Mouse (Mus musculus) limb, embryonic 14.5 days (tissue): Measurements from ENCODE around the gene Olfr1048. TPM values are rescaled to one million over a fixed set of nuclear protein-coding genes. Genes with fewer than 3 reads are reported as not detected.
"Not testable (repeated sequence)": the region's sequence is repeated elsewhere in the genome, so short reads cannot be mapped to it uniquely, and the experiment has no call there.

ENCODE experiments used
- ATAC-seq: fragments of 200-750 bp; cut with Nextera tagmentation; 2 replicates; pipeline ENCODE4 v1.8.0; 2017; ENCODE audit warnings: low read depth, moderate number of reproducible peaks, moderate TSS enrichment; ENCODE audit not compliant: low FRiP score
- DNase-seq: peaks from one replicate; pipeline ENCODE4 v3.0.0-alpha.2; 2015; ENCODE audit warnings: low spot score
- H3K27ac ChIP-seq: fragments of 300-500 bp; sonication (generic); replicated peaks from 2 replicates; pipeline ENCODE4 v1.5.1; 2014; ENCODE audit warnings: low read depth, mild to moderate bottlenecking, low read length, moderate library complexity, mixed read lengths
- H3K27me3 ChIP-seq: fragments of 300-500 bp; sonication (generic); 2 replicates; pipeline ENCODE4 v1.6.1; 2014; ENCODE audit warnings: low read length, mixed read lengths; ENCODE audit not compliant: control insufficient read depth, insufficient read depth
- H3K36me3 ChIP-seq: fragments of 300-500 bp; sonication (generic); 2 replicates; pipeline ENCODE4 v1.6.1; 2014; ENCODE audit warnings: mild to moderate bottlenecking, low read length, moderate library complexity, mixed read lengths; ENCODE audit not compliant: control insufficient read depth, insufficient read depth
- H3K4me1 ChIP-seq: fragments of 300-500 bp; sonication (generic); 2 replicates; pipeline ENCODE4 v1.6.1; 2014; ENCODE audit warnings: antibody characterized with exemption, low read length, mixed read lengths; ENCODE audit not compliant: control insufficient read depth, insufficient read depth
- H3K4me2 ChIP-seq: fragments of 300-500 bp; sonication (generic); replicated peaks from 2 replicates; pipeline ENCODE4 v1.6.1; 2014; ENCODE audit warnings: low read depth, mild to moderate bottlenecking, low read length, moderate library complexity; ENCODE audit not compliant: severe bottlenecking
- H3K4me3 ChIP-seq: fragments of 300-500 bp; sonication (generic); replicated peaks from 2 replicates; pipeline ENCODE4 v1.5.1; 2014; ENCODE audit warnings: low read length
- H3K9ac ChIP-seq: fragments of 300-500 bp; sonication (generic); 2 replicates; pipeline ENCODE4 v1.6.1; 2014; ENCODE audit warnings: mild to moderate bottlenecking, low read depth, low read length, moderate library complexity; ENCODE audit not compliant: severe bottlenecking
- H3K9me3 ChIP-seq: fragments of 300-500 bp; sonication (generic); 2 replicates; pipeline ENCODE4 v1.6.1; 2016; ENCODE audit warnings: low read length; ENCODE audit not compliant: control insufficient read depth
- POLR2A ChIP-seq: fragments of 200-500 bp; IDR thresholded peaks from 2 replicates; pipeline ENCODE4 v1.8.0; 2012; ENCODE audit warnings: inconsistent platforms, mild to moderate bottlenecking, moderate library complexity, borderline replicate concordance; ENCODE audit not compliant: insufficient read depth, insufficient read length; ENCODE audit errors: extremely low read depth
- WGBS: fragments of 180-500 bp; shearing (Covaris S2); extraction: QIAGEN DNeasy Blood & Tissue Kit; methylation state at CpG from one replicate; pipeline ENCODE4 v1.1.7; 2014; 5-methylcytosine and 5-hydroxymethylcytosine counted together
- polyA plus RNA-seq, 2 experiments: library from polyadenylated mRNA; depleted of rRNA in 1 of 2; stranded (reverse) in 1 of 2; unstranded in 1 of 2; fragments of >200 nt; fragmentation: Nextera tagmentation in 1 of 2; extraction: Ambion mirVana in 1 of 2; gene quantifications; 2 replicates each; pipeline versions ENCODE4 v1.2.1 to v1.2.3; 2012 to 2014

Gene Olfr1048
- not detected in 2 replicates for polyA plus RNA-seq (2012; rRNA removed)
- not detected in 2 replicates for polyA plus RNA-seq (2014; fragmentation: Nextera tagmentation; extraction: Ambion mirVana)

DNA sequence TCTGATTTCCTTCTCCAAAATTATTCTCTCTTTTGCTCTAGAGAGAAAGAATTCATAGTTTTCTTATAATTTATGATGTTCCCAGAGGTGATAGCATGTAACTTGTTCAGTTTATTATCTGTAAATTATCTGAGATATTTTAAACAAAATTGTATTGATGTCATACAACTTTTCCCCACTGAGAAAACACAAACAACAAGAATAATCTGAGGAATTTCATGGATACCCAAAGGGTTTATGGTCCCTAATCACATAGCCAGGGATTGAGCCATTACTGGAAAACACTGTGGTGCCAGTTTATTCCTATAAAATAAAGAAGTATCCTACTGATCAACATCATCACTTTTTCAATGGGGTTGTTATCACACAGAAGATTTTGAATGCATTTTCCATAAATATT is at the start of gene Olfr1048:
Gene Olfr1048 (minus strand): TSS at position 101 of the 400 bp plus-strand sequence.
- H3K36me3 ChIP-seq, result no peaks in the 10 kb centered on the region
- ATAC-seq, result no peak
- TF ChIP-seq POLR2A, result no peak
- DNase-seq, result no peak
- no peaks in the 10 kb centered on the region for H3K27me3 ChIP-seq
- no peaks in the 10 kb centered on the region for H3K4me1 ChIP-seq
- no peak within 1 kb of the TSS for H3K4me3 ChIP-seq
- no peaks in the 10 kb centered on the region for H3K9me3 ChIP-seq
- no peak within 1 kb of the TSS for H3K4me2 ChIP-seq
- no peak within 1 kb of the TSS for H3K9ac ChIP-seq
- H3K27ac ChIP-seq, result no peak within 1 kb of the TSS

DNA sequence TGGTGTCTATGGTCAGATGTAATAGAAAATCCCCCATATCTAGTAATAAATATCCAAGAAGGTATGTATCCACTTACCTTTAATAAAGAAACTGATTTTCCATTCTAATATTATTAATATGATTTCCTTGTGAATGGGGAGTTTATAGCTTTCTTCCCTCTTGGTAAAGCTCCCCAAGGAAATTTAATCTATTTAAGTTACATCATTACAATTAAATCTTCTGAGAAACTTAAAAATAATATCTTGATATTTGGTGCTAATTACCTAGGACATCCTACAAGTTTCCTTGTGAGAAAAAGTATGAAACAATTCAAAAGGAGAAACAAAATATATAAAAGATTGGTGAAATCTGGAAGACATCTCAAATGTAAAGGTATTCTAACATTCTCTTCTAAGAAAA is 38.9 kb upstream of the Olfr1048 start, which contains the start of gene Olfr1051:
Gene Olfr1051 (minus strand): TSS at position 101 of the 400 bp plus-strand sequence.
- H3K9me3 ChIP-seq, DNase-seq, H3K4me2 ChIP-seq, H3K4me3 ChIP-seq, ATAC-seq, H3K4me1 ChIP-seq, H3K27me3 ChIP-seq, H3K9ac ChIP-seq, H3K36me3 ChIP-seq, H3K27ac ChIP-seq: not testable (repeated sequence)

DNA sequence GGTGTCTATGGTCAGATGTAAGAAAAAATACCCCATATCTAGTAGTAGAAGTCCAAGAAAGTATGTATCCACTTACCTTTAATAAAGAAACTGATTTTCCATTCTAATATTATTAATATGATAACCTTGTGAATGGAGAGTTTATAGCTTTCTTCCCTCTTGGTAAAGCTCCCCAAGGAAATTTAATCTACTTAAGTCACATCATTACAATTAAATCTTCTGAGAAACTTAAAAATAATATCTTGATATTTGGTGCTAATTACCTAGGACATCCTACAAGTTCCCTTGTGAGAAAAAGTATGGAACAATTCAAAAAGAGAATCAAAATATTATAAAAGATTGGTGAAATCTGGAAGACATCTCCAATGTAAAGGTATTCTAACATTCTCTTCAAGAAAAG is 18.1 kb upstream of the Olfr1048 start, which contains the start of gene Olfr1049:
Gene Olfr1049 (minus strand): TSS at position 101 of the 400 bp plus-strand sequence.
- not testable (repeated sequence) for H3K4me1 ChIP-seq, DNase-seq, ATAC-seq, H3K36me3 ChIP-seq, H3K9me3 ChIP-seq, H3K27me3 ChIP-seq, H3K4me2 ChIP-seq, H3K9ac ChIP-seq, H3K27ac ChIP-seq, H3K4me3 ChIP-seq

DNA sequence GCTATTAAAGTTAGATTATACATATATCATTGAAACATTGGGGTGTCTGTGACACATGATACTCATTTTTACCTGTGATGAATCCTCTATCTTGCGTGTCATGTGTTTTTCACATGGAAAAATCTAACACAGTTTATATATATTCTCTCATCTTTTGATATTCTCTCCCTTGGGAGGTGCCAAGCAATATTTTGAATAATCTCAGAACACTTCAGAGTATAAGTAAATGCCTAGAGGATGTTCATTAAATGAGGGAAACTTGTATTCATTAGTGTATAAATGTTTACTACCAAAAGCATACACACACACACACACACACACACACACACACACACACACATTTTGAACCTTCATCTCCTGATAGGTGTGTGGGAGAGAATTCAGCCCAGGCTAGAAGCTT is 8.8 kb downstream of the Olfr1048 start, which contains the start of gene Olfr1047:
Gene Olfr1047 (minus strand): TSS at position 101 of the 400 bp plus-strand sequence.
- no peak within 1 kb of the TSS for H3K27ac ChIP-seq
- 89% methylated on average over 1 of the region's 1 CpGs for WGBS
- H3K4me1 ChIP-seq, result no peaks in the 10 kb centered on the region
- no peak for DNase-seq
- TF ChIP-seq POLR2A, result no peak
- no peaks in the 10 kb centered on the region for H3K27me3 ChIP-seq
- no peak within 1 kb of the TSS for H3K9ac ChIP-seq
- H3K9me3 ChIP-seq, result no peaks in the 10 kb centered on the region
- no peak within 1 kb of the TSS for H3K4me3 ChIP-seq
- no peak for ATAC-seq
- H3K4me2 ChIP-seq, result no peak within 1 kb of the TSS
- H3K36me3 ChIP-seq, result no peaks in the 10 kb centered on the region

DNA sequence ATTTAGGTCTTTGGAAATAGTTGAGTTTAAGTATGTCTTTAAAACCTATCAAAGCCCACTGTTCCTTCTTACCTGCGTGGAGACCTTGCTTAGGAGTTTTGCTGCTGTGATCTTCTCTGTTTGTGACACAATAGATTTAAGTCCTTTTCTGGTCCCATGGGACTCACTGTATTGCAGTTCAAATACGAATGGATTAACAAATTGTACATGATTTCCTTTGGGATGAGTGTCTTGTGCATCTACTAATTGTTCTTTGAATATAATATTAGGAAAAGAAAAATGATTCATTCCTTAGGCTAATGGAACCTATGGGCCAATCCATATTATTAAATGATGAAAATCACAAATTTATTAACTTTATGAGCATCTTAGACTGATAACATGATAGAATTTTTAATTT is 20.9 kb downstream of the Olfr1048 start, which contains the start of gene Olfr1046:
Gene Olfr1046 (minus strand): TSS at position 101 of the 400 bp plus-strand sequence.
- H3K27ac ChIP-seq, result no peak within 1 kb of the TSS
- DNase-seq, result no peak
- no peak within 1 kb of the TSS for H3K4me3 ChIP-seq
- no peaks in the 10 kb centered on the region for H3K27me3 ChIP-seq
- no peaks in the 10 kb centered on the region for H3K36me3 ChIP-seq
- ATAC-seq, result no peak
- no peak for TF ChIP-seq POLR2A
- H3K9ac ChIP-seq, result no peak within 1 kb of the TSS
- 70% methylated on average over 2 of the region's 2 CpGs for WGBS
- H3K4me2 ChIP-seq, result no peak within 1 kb of the TSS
- no peaks in the 10 kb centered on the region for H3K4me1 ChIP-seq
- H3K9me3 ChIP-seq, result no peaks in the 10 kb centered on the region

DNA sequence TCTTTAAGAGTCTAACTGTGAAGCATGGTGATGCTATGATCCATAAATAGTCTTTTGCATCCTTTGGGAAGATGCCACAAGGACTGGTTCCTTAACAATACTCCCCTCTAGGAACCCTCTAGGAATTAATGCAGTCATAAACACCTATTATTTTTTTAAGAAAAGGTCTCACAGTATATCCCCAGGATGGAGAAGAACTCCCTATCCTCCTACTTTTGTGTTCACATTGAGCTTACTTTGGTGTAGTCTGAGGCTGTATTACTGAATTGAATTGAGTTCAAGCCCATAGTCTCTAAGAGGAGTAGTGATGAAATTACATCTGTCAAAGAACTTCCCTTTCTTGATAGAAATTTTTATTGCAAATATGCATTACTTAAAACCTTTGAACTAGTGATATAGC is 37.2 kb downstream of the Olfr1048 start, which contains the start of gene Olfr1045:
Gene Olfr1045 (minus strand): TSS at position 101 of the 400 bp plus-strand sequence.
- Histone ChIP-seq H3K36me3 (no peaks in the 10 kb centered on the region), H3K9ac (no peak within 1 kb of the TSS), H3K9me3 (no peaks in the 10 kb centered on the region), H3K27me3 (no peaks in the 10 kb centered on the region), H3K27ac (no peak within 1 kb of the TSS), H3K4me1 (no peaks in the 10 kb centered on the region), H3K4me3 (no peak within 1 kb of the TSS), H3K4me2 (no peak within 1 kb of the TSS)
- DNase-seq (no peak), ATAC-seq (no peak)
- TF ChIP-seq POLR2A, result no peak
